ENCODE assay signal across 9 mouse cellular contexts in genomic region chr15:92052133-92052463, GRCm38 (mm10). TPM values are rescaled to one million over a fixed set of nuclear protein-coding genes. Genes with fewer than 3 reads are reported as not detected.
A peak's percentile ranks its signal among the peaks of the same experiment; 100 is the strongest.
DNase-seq lines count a peak whose midpoint lies in the region; ATAC-seq lines count a peak whose summit lies in the region.
"Had no signal": no experiment of that assay in that cellular context is flagged by ENCODE, and none has a peak within 500 bp of the region (broad histone marks: within the 10 kb centered on the region; RNA-seq: fewer than 3 reads in every experiment).

No protein-coding gene starts in this region.

- no peaks in the 10 kb centered on the region for H3K36me3 ChIP-seq in kidney, embryonic 14.5 days (ENCODE audit: control insufficient read depth, insufficient read depth, low read length)
- no peaks in the 10 kb centered on the region for H3K36me3 ChIP-seq in embryonic facial prominence, embryonic 12.5 days
- H3K36me3 ChIP-seq in hindbrain, embryonic 15.5 days, result no peaks in the 10 kb centered on the region
- no peaks in the 10 kb centered on the region for H3K36me3 ChIP-seq in midbrain, embryonic 16.5 days (ENCODE audit: control insufficient read depth, insufficient read depth, low read length)
- H3K36me3 ChIP-seq in liver, embryonic 12.5 days, result no peaks in the 10 kb centered on the region

- peaks cover 11% of the 10 kb centered on the region for H3K27me3 ChIP-seq in kidney, embryonic 14.5 days (ENCODE audit: control insufficient read depth, insufficient read depth, low read length)
- peaks cover 8% of the 10 kb centered on the region; the same call in 1 of the 2 replicates for H3K27me3 ChIP-seq in embryonic facial prominence, embryonic 12.5 days
- H3K27me3 ChIP-seq in hindbrain, embryonic 15.5 days, result no peaks in the 10 kb centered on the region
- H3K27me3 ChIP-seq in midbrain, embryonic 16.5 days (ENCODE audit: control insufficient read depth, insufficient read depth, low read depth, low read length), result no peaks in the 10 kb centered on the region
- H3K27me3 ChIP-seq in liver, embryonic 12.5 days (replicated peaks), result peaks cover 20% of the 10 kb centered on the region

- WGBS in kidney, embryonic 14.5 days, result 18% methylated on average over 4 of the region's 4 CpGs
- 16% methylated on average over 4 of the region's 4 CpGs for WGBS in embryonic facial prominence, embryonic 12.5 days
- WGBS in hindbrain, embryonic 15.5 days, result 1% methylated on average over 4 of the region's 4 CpGs
- 12% methylated on average over 4 of the region's 4 CpGs for WGBS in midbrain, embryonic 16.5 days
- 9% methylated on average over 4 of the region's 4 CpGs for WGBS in liver, embryonic 12.5 days (ENCODE audit: insufficient replicate concordance)

- H3K9ac ChIP-seq in kidney, embryonic 14.5 days (ENCODE audit: low read depth, low read length), result 0 out of 2 replicates have a peak overlapping the region, but pooled peaks have one; percentile 47
- H3K9ac ChIP-seq in embryonic facial prominence, embryonic 12.5 days, result peak overlapping the region; percentile 51; the same call in 1 of the 2 replicates
- H3K9ac ChIP-seq in hindbrain, embryonic 15.5 days, result peak overlapping the region; percentile 66
- peak overlapping the region; percentile 86 for H3K9ac ChIP-seq in midbrain, embryonic 16.5 days (ENCODE audit: low read depth, low read length)
- no peak overlapping the region for H3K9ac ChIP-seq in liver, embryonic 12.5 days

- no peaks in the 10 kb centered on the region for H3K9me3 ChIP-seq in kidney, embryonic 14.5 days (ENCODE audit: control insufficient read depth, low read length)
- H3K9me3 ChIP-seq in embryonic facial prominence, embryonic 12.5 days, result no peaks in the 10 kb centered on the region
- no peaks in the 10 kb centered on the region for H3K9me3 ChIP-seq in hindbrain, embryonic 15.5 days
- H3K9me3 ChIP-seq in midbrain, embryonic 16.5 days (replicated peaks; ENCODE audit: control insufficient read depth, low read length, poor library complexity, severe bottlenecking), result no peaks in the 10 kb centered on the region
- no peaks in the 10 kb centered on the region for H3K9me3 ChIP-seq in liver, embryonic 12.5 days (replicated peaks)

- DNase-seq in kidney, adult 18-20 months, result no peak
- no peak for DNase-seq in urinary bladder, postnatal 25 days (ENCODE audit: low spot score)
- DNase-seq in layer of hippocampus, adult 9-10 months (ENCODE audit: low spot score), result no peak

- H3K4me2 ChIP-seq in kidney, embryonic 14.5 days (replicated peaks; ENCODE audit: low read depth, low read length), result peak overlapping the region; percentile 94; the same call in 1 of the 2 replicates
- H3K4me2 ChIP-seq in embryonic facial prominence, embryonic 12.5 days (replicated peaks), result peak overlapping the region; percentile 100
- peak overlapping the region; percentile 84 for H3K4me2 ChIP-seq in hindbrain, embryonic 15.5 days
- peak overlapping the region; percentile 75 for H3K4me2 ChIP-seq in midbrain, embryonic 16.5 days (ENCODE audit: low read length)
- no peak overlapping the region for H3K4me2 ChIP-seq in liver, embryonic 12.5 days

- H3K4me3 ChIP-seq in kidney, embryonic 14.5 days (ENCODE audit: low read length), result peak overlapping the region; percentile 56
- H3K4me3 ChIP-seq in embryonic facial prominence, embryonic 12.5 days, result peak overlapping the region; percentile 54
- H3K4me3 ChIP-seq in hindbrain, embryonic 15.5 days, result peak overlapping the region; percentile 62
- H3K4me3 ChIP-seq in midbrain, embryonic 16.5 days (ENCODE audit: low read depth, low read length), result peak overlapping the region; percentile 79
- no peak overlapping the region for H3K4me3 ChIP-seq in liver, embryonic 12.5 days

- H3K27ac ChIP-seq in kidney, embryonic 14.5 days (ENCODE audit: low read depth, low read length), result no peak overlapping the region
- H3K27ac ChIP-seq in embryonic facial prominence, embryonic 12.5 days, result no peak overlapping the region
- peak overlapping the region; percentile 90 for H3K27ac ChIP-seq in hindbrain, embryonic 15.5 days (replicated peaks)
- peak overlapping the region; percentile 84 for H3K27ac ChIP-seq in midbrain, embryonic 16.5 days (ENCODE audit: low read length)
- no peak overlapping the region for H3K27ac ChIP-seq in liver, embryonic 12.5 days
- H3K27ac ChIP-seq: macrophage had no signal

- H3K4me1 ChIP-seq in kidney, embryonic 14.5 days (ENCODE audit: control insufficient read depth, insufficient read depth, low read length), result no peaks in the 10 kb centered on the region
- peaks cover 11% of the 10 kb centered on the region for H3K4me1 ChIP-seq in embryonic facial prominence, embryonic 12.5 days
- peaks cover 11% of the 10 kb centered on the region; the same call in 1 of the 2 replicates for H3K4me1 ChIP-seq in hindbrain, embryonic 15.5 days (replicated peaks)
- peaks cover 7% of the 10 kb centered on the region for H3K4me1 ChIP-seq in midbrain, embryonic 16.5 days (ENCODE audit: control insufficient read depth, insufficient read depth, low read length)
- no peaks in the 10 kb centered on the region for H3K4me1 ChIP-seq in liver, embryonic 12.5 days

- no peak for ATAC-seq in kidney, embryonic 14.5 days (ENCODE audit: low FRiP score, low TSS enrichment)
- ATAC-seq in embryonic facial prominence, embryonic 12.5 days (ENCODE audit: insufficient number of reproducible peaks, insufficient read depth, low FRiP score, low TSS enrichment), result no peak; the same call in 1 of the 2 replicates
- ATAC-seq in hindbrain, embryonic 15.5 days (ENCODE audit: low FRiP score, low read depth), result peak; percentile 67
- peak; percentile 72; the same call in 1 of the 2 replicates for ATAC-seq in midbrain, embryonic 16.5 days
- ATAC-seq in liver, embryonic 12.5 days, result no peak

RNA-seq across cellular contexts. Expression of gene Cntn1, which starts 1.1 kb away (rescaled TPM):
- polyA plus RNA-seq in kidney, embryonic 14.5 days (2014; fragmentation: Nextera tagmentation; extraction: Ambion mirVana), result 2.6 and 3.6 TPM in 2 replicates
- polyA plus RNA-seq in embryonic facial prominence, embryonic 12.5 days (2016; fragmentation: Nextera tagmentation; extraction: Ambion mirVana), result 3.1 and 3.5 TPM in 2 replicates
- polyA plus RNA-seq in hindbrain, embryonic 15.5 days (2015; fragmentation: Nextera tagmentation; extraction: Ambion mirVana), result 68.5 and 76.7 TPM in 2 replicates
- polyA plus RNA-seq in midbrain, embryonic 16.5 days (2015; fragmentation: Nextera tagmentation; extraction: Ambion mirVana), result 65.7 and 88.4 TPM in 2 replicates
- polyA plus RNA-seq in liver, embryonic 12.5 days (2016; fragmentation: Nextera tagmentation; extraction: Ambion mirVana), result 0.10 and 0.11 TPM in 2 replicates
- polyA plus RNA-seq: macrophage had no signal

Comparison
In these comparisons a context has a peak if more than half of its experiments do, and no peak if none do; other contexts are left out.
1. ATAC-seq: peak in hindbrain, embryonic 15.5 days (single experiment) and midbrain, embryonic 16.5 days (single experiment); none in kidney, embryonic 14.5 days (single experiment), embryonic facial prominence, embryonic 12.5 days (single experiment) and liver, embryonic 12.5 days (single experiment).
2. H3K27ac ChIP-seq: peak in hindbrain, embryonic 15.5 days (single experiment) and midbrain, embryonic 16.5 days (single experiment); none in kidney, embryonic 14.5 days (single experiment), embryonic facial prominence, embryonic 12.5 days (single experiment) and liver, embryonic 12.5 days (single experiment).
3. RNA of gene Cntn1, which starts 1.1 kb away (polyA plus RNA-seq): 65.7 to 88.4 TPM in midbrain, embryonic 16.5 days and 68.5 to 76.7 TPM in hindbrain, embryonic 15.5 days; 2.6 to 3.6 TPM in kidney, embryonic 14.5 days, 3.1 to 3.5 TPM in embryonic facial prominence, embryonic 12.5 days and 0.10 to 0.11 TPM in liver, embryonic 12.5 days; every median in the first group is over 10 times any median in the second.